Mouse (Mus musculus) C2C12 (cell line): ENCODE measurements at regions not wholly inside any gene's neighbourhood (a gene's known extent, or its start where the extent isn't known, plus 50 kb on each side); places are given as distances from the start of the nearest gene placed in this dataset.

Source experiments
- H3K27me3 ChIP-seq: one replicate; pipeline ENCODE4 v1.6.1; 2011; ENCODE audit not compliant: control insufficient read depth, insufficient read depth, insufficient read length
- H3K36me3 ChIP-seq: one replicate; pipeline ENCODE4 v1.6.1; 2011; ENCODE audit not compliant: control insufficient read depth, insufficient read depth
- H3K4me3 ChIP-seq: one replicate; pipeline ENCODE4 v1.5.1; 2011; ENCODE audit warnings: mild to moderate bottlenecking, control low read depth; ENCODE audit not compliant: poor library complexity, insufficient read depth, severe bottlenecking
- H3K79me2 ChIP-seq: one replicate; pipeline ENCODE4 v1.6.1; 2011; ENCODE audit not compliant: control insufficient read depth, insufficient read depth
- H3K79me3 ChIP-seq: one replicate; pipeline ENCODE4 v1.6.1; 2011; ENCODE audit warnings: low read depth, control low read depth
- H3ac ChIP-seq: one replicate; pipeline ENCODE3; 2011; ENCODE audit warnings: low read depth; ENCODE audit not compliant: control insufficient read depth, insufficient read length
- CEBPB ChIP-seq: IDR thresholded peaks from one replicate; pipeline ENCODE4 v1.6.1; 2011; ENCODE audit warnings: low read depth, mild to moderate bottlenecking, control low read depth, moderate library complexity
- CTCF ChIP-seq: IDR thresholded peaks from one replicate; pipeline ENCODE4 v1.5.1; 2011; ENCODE audit not compliant: control insufficient read depth, insufficient read depth, insufficient read length
- FOSL1 ChIP-seq: IDR thresholded peaks from one replicate; pipeline ENCODE4 v1.8.0; 2011; ENCODE audit warnings: mild to moderate bottlenecking, low read length; ENCODE audit not compliant: poor library complexity, insufficient read depth, severe bottlenecking
- MAX ChIP-seq: IDR thresholded peaks from one replicate; pipeline ENCODE4 v1.6.1; 2011; ENCODE audit warnings: mild to moderate bottlenecking, control low read depth
- MYOD1 ChIP-seq: IDR thresholded peaks from one replicate; pipeline ENCODE4 v1.6.1; 2011; ENCODE audit warnings: low read depth; ENCODE audit not compliant: control insufficient read depth, insufficient read length
- MYOG ChIP-seq: IDR thresholded peaks from one replicate; pipeline ENCODE4 v1.6.1; 2011; ENCODE audit not compliant: control insufficient read depth, insufficient read length; ENCODE audit errors: extremely low read depth
- USF1 ChIP-seq: IDR thresholded peaks from one replicate; pipeline ENCODE4 v1.6.1; 2011; ENCODE audit warnings: low read depth, mild to moderate bottlenecking, control low read depth, moderate library complexity

- Histone ChIP-seq H3K79me2 (no peaks in the 10 kb centered on the region), H3K79me3 (no peaks in the 10 kb centered on the region), H3K4me3 (no peak overlapping the region), H3K27me3 (no peaks in the 10 kb centered on the region), H3ac (no peak overlapping the region), H3K36me3 (no peaks in the 10 kb centered on the region)
- TF ChIP-seq MYOD1 (no peak), MYOG (no peak), USF1 (no peak), FOSL1 (no peak), CTCF (no peak), CEBPB (no peak), MAX (no peak)
These were observed 61.4 kb upstream of the Eif4g2 start for GRCm38 (mm10) chr7:111144216-111144615.

- Histone ChIP-seq H3K36me3 (no peaks in the 10 kb centered on the region), H3ac (no peak overlapping the region), H3K4me3 (no peak overlapping the region), H3K79me2 (no peaks in the 10 kb centered on the region), H3K79me3 (no peaks in the 10 kb centered on the region), H3K27me3 (no peaks in the 10 kb centered on the region)
- TF ChIP-seq USF1 (no peak), MYOD1 (no peak), MAX (no peak), MYOG (no peak), FOSL1 (no peak), CEBPB (no peak), CTCF (no peak)
These were observed 58.6 kb upstream of the Eif4g2 start for GRCm38 (mm10) chr7:111141285-111141965.

- TF ChIP-seq FOSL1 = no peak
- TF ChIP-seq USF1 = no peak
- Histone ChIP-seq H3ac (no peak overlapping the region), H3K36me3 (no peaks in the 10 kb centered on the region), H3K79me2 (no peaks in the 10 kb centered on the region), H3K4me3 (no peak overlapping the region), H3K79me3 (no peaks in the 10 kb centered on the region), H3K27me3 (no peaks in the 10 kb centered on the region)
These were observed 55.2 kb upstream of the Eif4g2 start for GRCm38 (mm10) chr7:111138038-111138437.

GRCm38 (mm10) chr7:111136066-111136639 is 53.3 kb upstream of the Eif4g2 start:
- H3K79me2 ChIP-seq = no peaks in the 10 kb centered on the region
- no peaks in the 10 kb centered on the region for H3K27me3 ChIP-seq
- H3K79me3 ChIP-seq = no peaks in the 10 kb centered on the region
- no peak overlapping the region for H3K4me3 ChIP-seq
- H3ac ChIP-seq = no peak overlapping the region
- no peaks in the 10 kb centered on the region for H3K36me3 ChIP-seq
- TF ChIP-seq FOSL1 (no peak), CTCF (no peak), CEBPB (no peak), MAX (no peak), MYOD1 (no peak), USF1 (no peak), MYOG (no peak)

GRCm38 (mm10) chr7:111134496-111134895 is 51.7 kb upstream of the Eif4g2 start:
- no peaks in the 10 kb centered on the region for H3K79me3 ChIP-seq
- H3K27me3 ChIP-seq = no peaks in the 10 kb centered on the region
- H3K79me2 ChIP-seq = no peaks in the 10 kb centered on the region
- no peak for TF ChIP-seq CTCF
- no peak for TF ChIP-seq MYOD1
- TF ChIP-seq MAX = no peak
- no peak for TF ChIP-seq USF1
- no peak for TF ChIP-seq MYOG
- TF ChIP-seq FOSL1 = no peak
- TF ChIP-seq CEBPB = no peak
- H3K36me3 ChIP-seq = no peaks in the 10 kb centered on the region
- H3ac ChIP-seq = no peak overlapping the region
- H3K4me3 ChIP-seq = no peak overlapping the region
